Mouse (Mus musculus) lung, embryonic 14.5 days (tissue): ENCODE data around the gene Magi2. TPM values are rescaled to one million over a fixed set of nuclear protein-coding genes. Genes with fewer than 3 reads are reported as not detected.

Experiments
- ATAC-seq: fragments of 200-750 bp; cut with Nextera tagmentation; 2 replicates; pipeline ENCODE4 v1.8.0; 2017; ENCODE audit warnings: mild to moderate bottlenecking, moderate TSS enrichment, moderate library complexity; ENCODE audit not compliant: insufficient read depth
- DNase-seq: peaks from one replicate; pipeline ENCODE4 v3.0.0-alpha.2; 2015
- H3K27ac ChIP-seq: fragments of 300-500 bp; sonication (generic); 2 replicates; pipeline ENCODE4 v1.5.1; 2014; ENCODE audit warnings: low read depth, mild to moderate bottlenecking, moderate library complexity
- H3K27me3 ChIP-seq: fragments of 300-500 bp; sonication (generic); 2 replicates; pipeline ENCODE4 v1.6.1; 2014; ENCODE audit warnings: low read length, control low read depth; ENCODE audit not compliant: insufficient read depth
- H3K36me3 ChIP-seq: fragments of 300-500 bp; sonication (generic); 2 replicates; pipeline ENCODE4 v1.6.1; 2014; ENCODE audit warnings: control low read depth; ENCODE audit not compliant: insufficient read depth
- H3K4me1 ChIP-seq: fragments of 300-500 bp; sonication (generic); 2 replicates; pipeline ENCODE4 v1.6.1; 2014; ENCODE audit warnings: antibody characterized with exemption, control low read depth; ENCODE audit not compliant: insufficient read depth
- H3K4me2 ChIP-seq: fragments of 300-500 bp; sonication (generic); 2 replicates; pipeline ENCODE4 v1.6.1; 2014; ENCODE audit warnings: mild to moderate bottlenecking
- H3K4me3 ChIP-seq: fragments of 300-500 bp; sonication (generic); 2 replicates; pipeline ENCODE4 v1.5.1; 2014; ENCODE audit warnings: low read depth, low read length
- H3K9ac ChIP-seq: fragments of 300-500 bp; sonication (generic); 2 replicates; pipeline ENCODE4 v1.6.1; 2014
- H3K9me3 ChIP-seq: fragments of 300-500 bp; sonication (generic); 2 replicates; pipeline ENCODE4 v1.6.1; 2016; ENCODE audit warnings: low read depth, low read length, control low read depth
- CTCF ChIP-seq: IDR thresholded peaks from 2 replicates; pipeline ENCODE4 v1.5.1; 2016; ENCODE audit warnings: antibody characterized with exemption, low read depth
- WGBS: fragments of 180-500 bp; shearing (Covaris S2); extraction: QIAGEN DNeasy Blood & Tissue Kit; methylation state at CpG from one replicate; pipeline ENCODE4 v1.1.7; 2014; 5-methylcytosine and 5-hydroxymethylcytosine counted together
- polyA plus RNA-seq: library from polyadenylated mRNA; unstranded; fragments of >200 nt; fragmentation: Nextera tagmentation; extraction: Ambion mirVana; gene quantifications from 2 replicates; pipeline ENCODE4 v1.2.1, GENCODE M21; 2014

Gene Magi2
- polyA plus RNA-seq, 1 experiment from 2014 or later = 2.4 TPM

GRCm38 (mm10) chr5:20559821-20560220, 1333.0 kb downstream of the Magi2 start:
- Histone ChIP-seq H3K9me3 (no peaks in the 10 kb centered on the region), H3K4me1 (no peaks in the 10 kb centered on the region), H3K9ac (no peak overlapping the region), H3K27ac (0 out of 2 replicates have a peak overlapping the region, but pooled peaks have one; percentile 47), H3K36me3 (no peaks in the 10 kb centered on the region), H3K4me2 (no peak overlapping the region), H3K27me3 (no peaks in the 10 kb centered on the region), H3K4me3 (no peak overlapping the region)
- 58% methylated on average over 4 of the region's 4 CpGs for WGBS
- no peak for TF ChIP-seq CTCF
- ATAC-seq (no peak), DNase-seq (no peak)

GRCm38 (mm10) chr5:20568421-20568820, 1341.6 kb downstream of the Magi2 start:
- no peaks in the 10 kb centered on the region for H3K36me3 ChIP-seq
- H3K27me3 ChIP-seq = no peaks in the 10 kb centered on the region
- H3K9me3 ChIP-seq = no peaks in the 10 kb centered on the region
- no peak overlapping the region for H3K4me3 ChIP-seq
- WGBS = 54% methylated on average over 6 of the region's 6 CpGs
- H3K4me2 ChIP-seq = no peak overlapping the region
- DNase-seq = no peak
- H3K9ac ChIP-seq = no peak overlapping the region
- H3K4me1 ChIP-seq = no peaks in the 10 kb centered on the region
- H3K27ac ChIP-seq = no peak overlapping the region
- no peak for ATAC-seq
- no peak for TF ChIP-seq CTCF

GRCm38 (mm10) chr5:20568966-20569365, 1342.1 kb downstream of the Magi2 start:
- Histone ChIP-seq H3K4me3 (no peak overlapping the region), H3K9ac (no peak overlapping the region), H3K4me1 (no peaks in the 10 kb centered on the region), H3K36me3 (no peaks in the 10 kb centered on the region), H3K27ac (no peak overlapping the region), H3K27me3 (no peaks in the 10 kb centered on the region), H3K9me3 (no peaks in the 10 kb centered on the region), H3K4me2 (no peak overlapping the region)
- no peak for TF ChIP-seq CTCF
- ATAC-seq (no peak), DNase-seq (no peak)
- 95% methylated on average over 7 of the region's 7 CpGs for WGBS

- Histone ChIP-seq H3K27ac (no peak overlapping the region), H3K4me3 (no peak overlapping the region)
- 51% methylated on average over 2 of the region's 2 CpGs for WGBS
These were observed 1348.0 kb downstream of the Magi2 start for GRCm38 (mm10) chr5:20574816-20575215.

GRCm38 (mm10) chr5:20575798-20576197, 1349.0 kb downstream of the Magi2 start:
- 30% methylated on average over 3 of the region's 3 CpGs for WGBS
- H3K4me3 ChIP-seq = no peak overlapping the region
- no peaks in the 10 kb centered on the region for H3K27me3 ChIP-seq
- H3K27ac ChIP-seq = no peak overlapping the region
- ATAC-seq = no peak
- H3K4me2 ChIP-seq = no peak overlapping the region
- no peaks in the 10 kb centered on the region for H3K36me3 ChIP-seq
- no peaks in the 10 kb centered on the region for H3K4me1 ChIP-seq
- no peak overlapping the region for H3K9ac ChIP-seq
- no peak for DNase-seq
- TF ChIP-seq CTCF = no peak
- H3K9me3 ChIP-seq = no peaks in the 10 kb centered on the region

More at GRCm38 (mm10) chr5:20574816-20575215, 1348.0 kb downstream of the Magi2 start:
- Histone ChIP-seq H3K4me1 (no peaks in the 10 kb centered on the region), H3K27me3 (no peaks in the 10 kb centered on the region), H3K36me3 (no peaks in the 10 kb centered on the region), H3K4me2 (no peak overlapping the region), H3K9me3 (no peaks in the 10 kb centered on the region), H3K9ac (no peak overlapping the region)
- DNase-seq (no peak), ATAC-seq (no peak)
- no peak for TF ChIP-seq CTCF

- DNase-seq = no peak
- H3K9ac ChIP-seq = no peak overlapping the region
- no peak overlapping the region for H3K27ac ChIP-seq
- H3K4me3 ChIP-seq = no peak overlapping the region
- TF ChIP-seq CTCF = no peak
- ATAC-seq = no peak
- no peaks in the 10 kb centered on the region for H3K4me1 ChIP-seq
- no peak overlapping the region for H3K4me2 ChIP-seq
- no peaks in the 10 kb centered on the region for H3K36me3 ChIP-seq
- H3K27me3 ChIP-seq = no peaks in the 10 kb centered on the region
- no peaks in the 10 kb centered on the region for H3K9me3 ChIP-seq
These were observed 1349.4 kb downstream of the Magi2 start for GRCm38 (mm10) chr5:20576266-20576665.

GRCm38 (mm10) chr5:20578666-20579065, 1351.8 kb downstream of the Magi2 start:
- Histone ChIP-seq H3K9me3 (no peaks in the 10 kb centered on the region), H3K27me3 (no peaks in the 10 kb centered on the region), H3K4me1 (no peaks in the 10 kb centered on the region), H3K4me3 (no peak overlapping the region), H3K9ac (no peak overlapping the region), H3K36me3 (no peaks in the 10 kb centered on the region), H3K27ac (no peak overlapping the region), H3K4me2 (no peak overlapping the region)
- no peak for TF ChIP-seq CTCF
- no peak for ATAC-seq
- WGBS = 82% methylated on average over 3 of the region's 3 CpGs
- DNase-seq = no peak

GRCm38 (mm10) chr5:20580619-20581018, 1353.8 kb downstream of the Magi2 start:
- Histone ChIP-seq H3K36me3 (no peaks in the 10 kb centered on the region), H3K27ac (no peak overlapping the region), H3K27me3 (no peaks in the 10 kb centered on the region), H3K4me1 (no peaks in the 10 kb centered on the region), H3K9me3 (no peaks in the 10 kb centered on the region), H3K9ac (no peak overlapping the region), H3K4me3 (no peak overlapping the region), H3K4me2 (no peak overlapping the region)
- TF ChIP-seq CTCF = no peak
- 74% methylated on average over 4 of the region's 4 CpGs for WGBS
- ATAC-seq = no peak
- DNase-seq = no peak
